9 mouse cellular contexts compared by ENCODE assay signal in genomic region chr11:53737573-53737946, GRCm38 (mm10). TPM values are rescaled to one million over a fixed set of nuclear protein-coding genes. Genes with fewer than 3 reads are reported as not detected.
DNase-seq lines count a peak whose midpoint lies in the region; ATAC-seq and TF ChIP-seq lines count a peak whose summit lies in the region.
"Had no signal": no experiment of that assay in that cellular context is flagged by ENCODE, and none has a peak within 500 bp of the region (broad histone marks: within the 10 kb centered on the region; RNA-seq: fewer than 3 reads in every experiment).

No protein-coding gene starts in this region.

- peak overlapping the region; percentile 67 for H3K27ac ChIP-seq in gastrocnemius, adult 2 months
- H3K27ac ChIP-seq in intestine, embryonic 16.5 days (ENCODE audit: low read length): no peak overlapping the region

- no peaks in the 10 kb centered on the region for H3K4me1 ChIP-seq in intestine, embryonic 16.5 days (ENCODE audit: control insufficient read depth, insufficient read depth, low read length)

- no peaks in the 10 kb centered on the region for H3K27me3 ChIP-seq in intestine, embryonic 16.5 days (replicated peaks; ENCODE audit: control insufficient read depth, insufficient read depth, low read length)

- no peak overlapping the region for H3K4me3 ChIP-seq in gastrocnemius, adult 2 months
- no peak overlapping the region for H3K4me3 ChIP-seq in intestine, embryonic 16.5 days (ENCODE audit: low read length)
- H3K4me3 ChIP-seq: myocyte had no signal

- ATAC-seq in intestine, embryonic 16.5 days: peak; percentile 61; the same call in 1 of the 2 replicates

- DNase-seq in urinary bladder, postnatal 25 days (ENCODE audit: low spot score): peak; percentile 43
- no peak for DNase-seq in urinary bladder, adult 2 months (ENCODE audit: low spot score)
- DNase-seq in c-Kit-positive CD71-positive TER-119-positive erythroid progenitor cells, embryonic 14.5 days (ENCODE audit: low spot score): peak; percentile 67
- DNase-seq in gastrocnemius, adult 2 months: peak; percentile 56
- DNase-seq in left cerebral cortex, postnatal 36 days (ENCODE audit: low spot score in 2 of 2): peak; percentile 35 to 45
- DNase-seq in mesoderm, embryonic 11.5 days (ENCODE audit: low read depth, low spot score): peak; percentile 41
- peak; percentile 61 for DNase-seq in testis, postnatal 14 days (ENCODE audit: low spot score)

- H3K9ac ChIP-seq in intestine, embryonic 16.5 days (ENCODE audit: low read depth, low read length): no peak overlapping the region

- no peak overlapping the region for H3K4me2 ChIP-seq in intestine, embryonic 16.5 days (ENCODE audit: low read depth, low read length)

- no peaks in the 10 kb centered on the region for H3K36me3 ChIP-seq in intestine, embryonic 16.5 days (ENCODE audit: control insufficient read depth, insufficient read depth, low read length)

- H3K9me3 ChIP-seq in intestine, embryonic 16.5 days (ENCODE audit: control insufficient read depth, low read length): no peaks in the 10 kb centered on the region

- intact Hi-C loops in gastrocnemius, adult 2 months (cut with DNase I): loop anchor here (2.0 kb wide), 1 partner anchor 113 kb away; no protein-coding TSS in a partner anchor
- intact Hi-C loops in left cerebral cortex, postnatal 36 days (cut with DNase I): loop anchor here (2.0 to 5.0 kb wide), 2 partner anchors 113 to 270 kb away; no protein-coding TSS in a partner anchor

- 40% methylated on average over 6 of the region's 6 CpGs for WGBS in intestine, embryonic 16.5 days

- TF ChIP-seq CTCF in gastrocnemius, adult 2 months (IDR thresholded peaks at IDR 0.05): peak; percentile 74

RNA-seq across cellular contexts. Expression of gene Il5, which starts 17.0 kb away (rescaled TPM):
- 0.12 and 0.21 TPM in 2 replicates for polyA plus RNA-seq in urinary bladder, adult 2 months (2012; rRNA removed)
- total RNA-seq in gastrocnemius, adult 2 months (2021): not detected
- not detected in 2 replicates for polyA plus RNA-seq in intestine, embryonic 16.5 days (2015; fragmentation: Nextera tagmentation; extraction: Ambion mirVana)
- not detected for total RNA-seq in left cerebral cortex, postnatal 36 days (2021)
- polyA plus RNA-seq: myocyte had no signal

RNA-seq across cellular contexts. Expression of gene Rad50, which starts 30.4 kb away (rescaled TPM):
- polyA plus RNA-seq in urinary bladder, adult 2 months (2012; rRNA removed): 10.2 and 13.9 TPM in 2 replicates
- total RNA-seq in gastrocnemius, adult 2 months (2021): 1 to 10 TPM; 4.1 to 5.2 TPM
- 24.8 and 28.5 TPM in 2 replicates for polyA plus RNA-seq in intestine, embryonic 16.5 days (2015; fragmentation: Nextera tagmentation; extraction: Ambion mirVana)
- 10 to 100 TPM in 1 of 2 experiments, 1 to 10 TPM in 1; 9.9 to 11.3 TPM for total RNA-seq in left cerebral cortex, postnatal 36 days (2021)

RNA-seq across cellular contexts. Expression of gene Irf1, which starts 32.3 kb away (rescaled TPM):
- 71.6 and 89.5 TPM in 2 replicates for polyA plus RNA-seq in urinary bladder, adult 2 months (2012; rRNA removed)
- total RNA-seq in gastrocnemius, adult 2 months (2021): 1 to 10 TPM; 6.2 to 7.0 TPM
- polyA plus RNA-seq in intestine, embryonic 16.5 days (2015; fragmentation: Nextera tagmentation; extraction: Ambion mirVana): 52.9 and 58.7 TPM in 2 replicates
- total RNA-seq in left cerebral cortex, postnatal 36 days (2021): 1 to 10 TPM; 6.5 to 6.6 TPM

RNA-seq across cellular contexts. Expression of gene Gm17334, which starts 35.4 kb away (rescaled TPM):
- polyA plus RNA-seq in urinary bladder, adult 2 months (2012; rRNA removed): 1.8 and 2.3 TPM in 2 replicates
- under 1 TPM; 0.28 to 0.53 TPM for total RNA-seq in gastrocnemius, adult 2 months (2021)
- polyA plus RNA-seq in intestine, embryonic 16.5 days (2015; fragmentation: Nextera tagmentation; extraction: Ambion mirVana): 0.34 and 0.81 TPM in 2 replicates
- 1 to 10 TPM in 1 of 2 experiments, under 1 TPM in 1; 0.96 to 1.2 TPM for total RNA-seq in left cerebral cortex, postnatal 36 days (2021)
